Mouse (Mus musculus) liver, embryonic 16.5 days (tissue): ENCODE measurements around the gene Fbf1. TPM values are rescaled to one million over a fixed set of nuclear protein-coding genes. Genes with fewer than 3 reads are reported as not detected.

ENCODE experiments used
- ATAC-seq: fragments of 200-750 bp; cut with Nextera tagmentation; 2 replicates; pipeline ENCODE4 v1.8.0; 2017; ENCODE audit warnings: low read depth, mild to moderate bottlenecking, moderate number of reproducible peaks, moderate library complexity
- H3K27ac ChIP-seq: fragments of 300-500 bp; sonication (generic); 2 replicates; pipeline ENCODE4 v1.5.1; 2014; ENCODE audit warnings: mild to moderate bottlenecking, low read length
- H3K27me3 ChIP-seq: fragments of 300-500 bp; sonication (generic); 2 replicates; pipeline ENCODE4 v1.6.1; 2014; ENCODE audit warnings: low read depth, low read length, mixed read lengths; ENCODE audit not compliant: control insufficient read depth, insufficient read depth
- H3K36me3 ChIP-seq: fragments of 300-500 bp; sonication (generic); 2 replicates; pipeline ENCODE4 v1.6.1; 2014; ENCODE audit warnings: mild to moderate bottlenecking; ENCODE audit not compliant: control insufficient read depth, insufficient read depth
- H3K4me1 ChIP-seq: fragments of 300-500 bp; sonication (generic); 2 replicates; pipeline ENCODE4 v1.6.1; 2014; ENCODE audit warnings: low read depth, low read length, mixed read lengths; ENCODE audit not compliant: control insufficient read depth
- H3K4me2 ChIP-seq: fragments of 300-500 bp; sonication (generic); 2 replicates; pipeline ENCODE4 v1.6.1; 2014; ENCODE audit warnings: low read depth, low read length, mixed read lengths
- H3K4me3 ChIP-seq: fragments of 300-500 bp; sonication (generic); 2 replicates; pipeline ENCODE4 v1.5.1; 2014; ENCODE audit warnings: low read depth, mild to moderate bottlenecking, low read length
- H3K9ac ChIP-seq: fragments of 300-500 bp; sonication (generic); 2 replicates; pipeline ENCODE4 v1.6.1; 2014; ENCODE audit warnings: low read depth, low read length
- H3K9me3 ChIP-seq: fragments of 300-500 bp; sonication (generic); replicated peaks from 2 replicates; pipeline ENCODE4 v1.6.1; 2016; ENCODE audit warnings: low read length; ENCODE audit not compliant: control insufficient read depth
- WGBS: fragments of 180-500 bp; shearing (Covaris S2); extraction: QIAGEN DNeasy Blood & Tissue Kit; methylation state at CpG from one replicate; pipeline ENCODE4 v1.1.7; 2014; ENCODE audit not compliant: insufficient replicate concordance; 5-methylcytosine and 5-hydroxymethylcytosine counted together
- polyA plus RNA-seq: library from polyadenylated mRNA; unstranded; fragments of >200 nt; fragmentation: Nextera tagmentation; extraction: Ambion mirVana; gene quantifications from 2 replicates; pipeline ENCODE4 v1.2.1, GENCODE M21; 2015

Fbf1 gene
- polyA plus RNA-seq, 1 experiment from 2014 or later: 6.6 TPM

DNA sequence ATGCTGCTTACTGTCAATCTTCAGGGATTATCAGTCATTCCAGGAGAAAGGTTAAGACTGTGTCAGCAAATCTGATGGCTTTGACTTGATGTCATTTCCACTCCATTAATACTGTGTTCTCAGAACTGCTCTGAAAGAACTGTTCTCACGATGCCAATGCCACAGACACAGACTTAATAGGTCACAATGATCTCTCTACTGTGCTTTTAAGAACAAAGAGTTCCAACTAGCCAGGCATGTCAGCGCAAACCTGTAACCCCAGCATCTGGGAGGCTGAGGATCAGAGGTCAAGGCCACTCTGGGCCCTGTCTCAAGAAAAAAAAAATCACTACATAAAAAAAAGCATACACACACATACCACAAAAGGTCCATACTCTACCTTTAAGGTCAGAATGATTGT is 4.0 kb upstream of the Fbf1 start:
- Histone ChIP-seq H3K4me3 (no peak overlapping the region), H3K9ac (no peak overlapping the region), H3K36me3 (peaks cover 19% of the 10 kb centered on the region), H3K4me1 (peaks cover 10% of the 10 kb centered on the region), H3K9me3 (no peaks in the 10 kb centered on the region), H3K27ac (no peak overlapping the region), H3K4me2 (no peak overlapping the region), H3K27me3 (no peaks in the 10 kb centered on the region)
- ATAC-seq: no peak
- WGBS: 76% methylated on average over 2 of the region's 2 CpGs

DNA sequence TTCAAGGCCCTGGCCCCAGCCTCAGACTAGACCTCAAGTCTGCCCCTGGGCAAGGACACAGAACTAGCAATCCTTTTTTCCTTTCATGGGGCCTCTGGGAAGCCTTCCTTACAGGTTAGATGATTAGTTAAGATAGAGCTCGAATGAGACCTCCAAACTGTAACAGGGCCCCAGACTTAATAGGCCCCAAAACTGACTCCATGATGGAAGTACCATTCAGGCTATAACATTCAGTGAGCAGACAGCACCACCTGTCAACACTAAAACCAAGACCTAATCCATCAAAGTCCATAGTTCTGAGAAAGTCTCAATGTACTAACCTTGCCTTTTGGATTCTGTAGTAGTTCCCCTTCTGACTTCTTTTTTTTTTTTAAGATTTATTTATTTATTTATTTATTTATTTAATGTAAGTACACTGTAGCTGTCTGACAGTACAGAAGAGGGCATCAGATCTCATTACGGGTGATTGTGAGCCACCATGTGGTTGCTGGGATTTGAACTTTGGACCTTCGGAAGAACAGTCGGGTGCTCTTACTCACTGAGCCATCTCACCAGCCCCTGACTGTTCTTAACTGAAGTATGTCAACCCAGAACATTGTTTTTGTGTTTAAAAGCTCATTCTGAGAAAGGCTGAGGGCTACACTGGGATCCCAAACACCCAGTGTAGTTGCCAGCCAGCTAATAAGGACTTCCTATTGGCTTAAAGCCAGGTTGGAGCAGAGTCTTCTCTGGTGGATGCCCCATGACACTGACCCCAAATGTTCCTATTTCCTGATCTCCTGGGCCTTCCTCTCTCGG is 2.2 kb upstream of the Fbf1 start:
- Histone ChIP-seq H3K4me3 (no peak overlapping the region), H3K4me1 (peaks cover 17% of the 10 kb centered on the region), H3K9ac (no peak overlapping the region), H3K27ac (no peak overlapping the region), H3K4me2 (no peak overlapping the region), H3K27me3 (no peaks in the 10 kb centered on the region), H3K36me3 (peaks cover 19% of the 10 kb centered on the region), H3K9me3 (no peaks in the 10 kb centered on the region)
- WGBS: 64% methylated on average over 5 of the region's 5 CpGs
- no peak for ATAC-seq

- no peak overlapping the region for H3K4me2 ChIP-seq
- no peaks in the 10 kb centered on the region for H3K27me3 ChIP-seq
- WGBS: 64% methylated on average over 3 of the region's 3 CpGs
- H3K27ac ChIP-seq: no peak overlapping the region
- no peak overlapping the region for H3K4me3 ChIP-seq
- peaks cover 17% of the 10 kb centered on the region for H3K4me1 ChIP-seq
- no peaks in the 10 kb centered on the region for H3K9me3 ChIP-seq
- H3K36me3 ChIP-seq: peaks cover 13% of the 10 kb centered on the region
- no peak overlapping the region for H3K9ac ChIP-seq
- ATAC-seq: no peak
Measured at GRCm38 (mm10) chr11:116169214-116169613, 1.2 kb upstream of the Fbf1 start.

DNA sequence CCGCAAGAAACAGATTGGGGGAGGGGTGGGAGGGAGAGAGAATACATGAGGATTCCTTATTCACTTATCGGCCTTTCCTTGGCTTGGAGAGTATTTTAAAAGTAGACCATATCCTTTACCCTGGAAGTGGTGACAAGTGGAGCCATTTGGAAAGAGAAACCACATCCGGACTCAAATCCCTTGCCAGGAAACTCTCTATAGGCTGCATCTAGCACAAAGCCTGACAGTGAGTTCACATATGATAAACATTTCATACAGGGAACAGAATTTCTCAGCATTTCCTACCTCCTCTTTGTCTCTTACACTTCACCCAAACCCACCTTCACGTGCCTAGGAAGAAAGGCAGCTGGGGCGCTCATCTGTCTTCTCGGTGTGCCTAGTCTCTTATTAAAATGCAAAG is 734 bp downstream of the Fbf1 start:
- no peak for ATAC-seq
- Histone ChIP-seq H3K36me3 (no peaks in the 10 kb centered on the region), H3K9ac (peak overlapping the region; percentile 81), H3K4me2 (peak overlapping the region; percentile 64), H3K4me1 (peaks cover 17% of the 10 kb centered on the region), H3K4me3 (peak overlapping the region; percentile 76), H3K9me3 (no peaks in the 10 kb centered on the region), H3K27ac (peak overlapping the region; percentile 66), H3K27me3 (no peaks in the 10 kb centered on the region)
- WGBS: 10% methylated on average over 6 of the region's 6 CpGs

DNA sequence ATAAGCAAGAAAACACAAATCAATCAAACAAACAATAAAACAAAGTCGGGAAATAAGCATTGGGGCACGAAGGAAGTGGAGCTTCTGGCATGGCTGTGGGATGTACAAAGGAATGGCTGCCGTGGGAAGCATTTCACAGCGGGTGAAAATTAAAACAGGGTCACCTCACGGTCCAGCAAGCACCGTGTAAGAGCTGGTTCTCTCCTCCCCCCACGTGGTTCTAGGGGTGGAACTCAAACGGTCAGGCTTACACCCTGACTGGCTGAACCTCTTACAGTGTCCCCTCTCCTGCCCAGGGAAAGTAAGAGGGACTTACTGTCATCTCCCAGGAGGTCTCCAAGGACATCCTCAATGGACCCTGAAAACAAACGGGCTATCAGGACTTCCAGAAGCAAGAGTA is 5.0 kb downstream of the Fbf1 start:
- Histone ChIP-seq H3K36me3 (no peaks in the 10 kb centered on the region), H3K4me3 (no peak overlapping the region), H3K27ac (no peak overlapping the region), H3K4me1 (peaks cover 13% of the 10 kb centered on the region), H3K9ac (no peak overlapping the region), H3K4me2 (no peak overlapping the region), H3K27me3 (no peaks in the 10 kb centered on the region), H3K9me3 (no peaks in the 10 kb centered on the region)
- ATAC-seq: no peak
- WGBS: 51% methylated on average over 9 of the region's 9 CpGs

- Histone ChIP-seq H3K4me1 (peaks cover 9% of the 10 kb centered on the region), H3K9me3 (no peaks in the 10 kb centered on the region), H3K9ac (no peak overlapping the region), H3K27me3 (no peaks in the 10 kb centered on the region), H3K4me2 (no peak overlapping the region), H3K4me3 (no peak overlapping the region), H3K36me3 (no peaks in the 10 kb centered on the region), H3K27ac (no peak overlapping the region)
- WGBS: 73% methylated on average over 10 of the region's 10 CpGs
- no peak for ATAC-seq
Measured at GRCm38 (mm10) chr11:116162146-116162545, 5.8 kb downstream of the Fbf1 start.

DNA sequence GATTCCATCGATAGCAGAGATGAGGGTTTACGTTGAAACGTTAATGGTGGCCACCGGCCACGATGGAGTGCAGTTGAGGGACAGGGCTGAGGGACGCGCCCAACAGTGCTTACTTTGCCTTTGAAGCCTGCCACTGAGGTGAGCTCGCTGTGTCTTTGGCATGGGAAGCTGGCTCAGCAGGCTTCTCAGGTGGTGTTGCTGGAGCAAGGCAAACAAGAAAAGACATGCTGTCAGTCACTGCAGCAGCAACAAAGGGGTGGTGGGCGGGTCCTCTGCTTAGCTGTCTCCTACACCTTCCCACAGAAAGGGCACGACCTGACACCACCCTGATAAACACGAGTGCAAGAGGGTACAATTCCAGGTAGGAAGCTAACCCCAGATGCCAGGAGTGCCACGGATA is 6.7 kb downstream of the Fbf1 start:
- ATAC-seq: no peak
- H3K27ac ChIP-seq: no peak overlapping the region
- 59% methylated on average over 12 of the region's 12 CpGs for WGBS
- H3K9ac ChIP-seq: no peak overlapping the region
- H3K4me3 ChIP-seq: no peak overlapping the region
- H3K9me3 ChIP-seq: no peaks in the 10 kb centered on the region
- H3K27me3 ChIP-seq: no peaks in the 10 kb centered on the region
- H3K4me2 ChIP-seq: no peak overlapping the region
- H3K36me3 ChIP-seq: no peaks in the 10 kb centered on the region
- peaks cover under 1% of the 10 kb centered on the region; the same call in 1 of the 2 replicates for H3K4me1 ChIP-seq

DNA sequence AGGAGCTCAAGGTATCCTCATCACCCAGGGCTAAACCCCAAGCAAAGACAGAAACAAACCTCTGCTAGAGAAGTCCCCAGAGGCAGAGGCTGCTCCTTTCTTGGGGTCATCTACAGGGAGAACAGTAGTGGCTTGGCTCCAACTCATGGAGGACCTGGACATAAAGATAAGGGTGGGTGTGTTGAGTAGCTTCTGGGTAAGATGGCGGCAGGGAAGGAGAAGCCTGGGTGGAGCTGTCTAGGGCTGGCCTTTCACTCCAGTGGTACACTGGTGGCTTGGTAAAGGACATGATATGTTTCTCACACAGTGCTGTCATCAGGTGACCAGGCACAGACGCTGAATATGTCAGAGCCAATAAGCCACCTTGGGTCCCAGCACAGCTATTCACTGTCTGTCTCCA is 17.0 kb downstream of the Fbf1 start:
- Histone ChIP-seq H3K4me1 (peaks cover 18% of the 10 kb centered on the region), H3K36me3 (no peaks in the 10 kb centered on the region), H3K4me2 (peak overlapping the region; percentile 6; the same call in 1 of the 2 replicates), H3K9ac (no peak overlapping the region), H3K27ac (peak overlapping the region; percentile 70), H3K9me3 (no peaks in the 10 kb centered on the region), H3K4me3 (no peak overlapping the region), H3K27me3 (no peaks in the 10 kb centered on the region)
- WGBS: 58% methylated on average over 2 of the region's 2 CpGs
- ATAC-seq: peak; percentile 94

DNA sequence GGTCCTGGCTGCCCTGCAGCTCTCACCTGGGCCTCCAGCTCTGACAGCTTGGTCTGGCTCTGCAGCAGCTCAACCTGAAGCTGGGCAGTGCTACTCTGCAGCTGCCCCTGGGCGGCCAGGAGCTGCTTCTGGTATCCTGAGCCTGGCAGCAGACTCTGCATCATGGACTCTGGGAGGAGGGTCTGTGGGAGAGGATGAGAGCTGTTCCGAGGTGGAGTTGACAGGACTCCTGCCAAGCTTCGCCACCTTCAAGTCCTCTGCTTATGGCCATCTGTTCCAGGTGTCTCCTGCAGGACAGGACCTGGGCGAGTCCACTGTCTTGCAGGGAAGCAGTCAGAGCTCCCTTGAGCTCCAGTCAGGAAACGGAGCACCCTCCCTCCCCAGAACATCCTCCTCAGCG is 18.6 kb downstream of the Fbf1 start:
- Histone ChIP-seq H3K27ac (no peak overlapping the region), H3K27me3 (no peaks in the 10 kb centered on the region), H3K9ac (no peak overlapping the region), H3K9me3 (no peaks in the 10 kb centered on the region), H3K36me3 (no peaks in the 10 kb centered on the region; the same call in 1 of the 2 replicates), H3K4me3 (no peak overlapping the region), H3K4me1 (peaks cover 18% of the 10 kb centered on the region), H3K4me2 (no peak overlapping the region)
- ATAC-seq: no peak
- 72% methylated on average over 6 of the region's 6 CpGs for WGBS
